Mouse (Mus musculus) kidney, adult 2 months (tissue): Measurements from ENCODE around the gene Cisd1. TPM values are rescaled to one million over a fixed set of nuclear protein-coding genes. Genes with fewer than 3 reads are reported as not detected.
"Not testable (repeated sequence)": the region's sequence is repeated elsewhere in the genome, so short reads cannot be mapped to it uniquely, and the experiment has no call there.

ENCODE experiments used
- DNase-seq: peaks from one replicate; pipeline ENCODE4 v3.0.0; 2021
- H3K27ac ChIP-seq: fragments of 200-500 bp; 2 replicates; pipeline ENCODE4 v1.5.1; 2012; ENCODE audit warnings: low read depth, low read length, control low read depth, inconsistent platforms; ENCODE audit not compliant: insufficient read depth
- H3K27me3 ChIP-seq: fragments of 200-500 bp; replicated peaks from 2 replicates; pipeline ENCODE4 v1.6.1; 2012; ENCODE audit warnings: mild to moderate bottlenecking, moderate library complexity, low read length, inconsistent platforms; ENCODE audit not compliant: control insufficient read depth, insufficient read depth
- H3K36me3 ChIP-seq: fragments of 200-500 bp; 2 replicates; pipeline ENCODE4 v1.6.1; 2012; ENCODE audit warnings: mild to moderate bottlenecking, moderate library complexity, low read length, inconsistent platforms; ENCODE audit not compliant: control insufficient read depth, insufficient read depth
- H3K4me1 ChIP-seq: fragments of 200-500 bp; 2 replicates; pipeline ENCODE4 v1.6.1; 2011; ENCODE audit warnings: low read length; ENCODE audit not compliant: control insufficient read depth, insufficient read depth
- H3K4me3 ChIP-seq: fragments of 200-500 bp; 2 replicates; pipeline ENCODE4 v1.5.1; 2011; ENCODE audit warnings: mild to moderate bottlenecking, low read depth, low read length, control low read depth; ENCODE audit not compliant: insufficient read depth
- CTCF ChIP-seq: fragments of 200-500 bp; conservative IDR thresholded peaks from 2 replicates; pipeline ENCODE4 v1.5.1; 2011; ENCODE audit warnings: low read depth, mild to moderate bottlenecking, control low read depth, low read length, moderate library complexity, mixed read lengths; ENCODE audit not compliant: insufficient read depth, insufficient read length
- POLR2A ChIP-seq: fragments of 200-500 bp; IDR thresholded peaks from one replicate; pipeline ENCODE4 v1.6.1; 2011; ENCODE audit warnings: low read depth, low read length, control low read depth
- WGBS: fragments of 180-500 bp; shearing (Covaris S2); methylation state at CpG from one replicate; pipeline ENCODE4 v1.1.7; 2018; 5-methylcytosine and 5-hydroxymethylcytosine counted together
- polyA plus RNA-seq: library from polyadenylated mRNA; depleted of rRNA; stranded (reverse); fragments of >200 nt; gene quantifications from 2 replicates; pipeline ENCODE4 v1.2.3, GENCODE M21; 2012; rRNA removed

The Cisd1 gene
- polyA plus RNA-seq = 299 and 319 TPM in 2 replicates

DNA sequence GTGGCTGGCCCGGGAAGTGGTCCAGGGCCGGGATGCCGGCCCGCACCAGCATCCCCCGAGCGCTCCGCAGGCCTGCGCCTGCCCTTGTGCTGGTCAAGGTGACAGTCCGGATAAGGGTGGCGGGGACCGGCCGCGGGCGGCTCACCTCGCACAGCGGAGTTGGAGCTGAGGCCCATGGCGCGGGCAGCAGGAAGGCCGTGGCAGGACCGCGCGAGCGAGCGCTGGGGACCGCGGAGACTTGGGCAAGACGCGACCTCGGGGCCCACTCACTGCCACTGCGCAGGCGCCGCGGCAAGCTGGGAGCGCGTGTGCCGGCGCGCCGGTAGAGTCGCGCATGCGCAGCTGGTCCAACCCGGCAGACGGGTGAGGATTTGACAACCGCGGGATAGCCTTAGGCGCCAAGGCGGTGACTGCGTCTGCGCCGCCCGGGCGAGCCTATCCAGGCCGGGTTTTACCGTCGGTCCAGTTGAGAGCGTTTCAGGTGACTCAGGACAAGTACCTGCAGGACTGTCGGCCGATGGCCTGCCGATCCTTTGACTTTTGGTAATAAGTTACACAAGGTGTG is at the start of gene Cisd1:
Cisd1 (minus strand) TSS at position 376 of the 565 bp plus-strand sequence.
- peak; percentile 42 for TF ChIP-seq POLR2A
- no peak for TF ChIP-seq CTCF
- Histone ChIP-seq H3K36me3 (no peaks in the 10 kb centered on the region), H3K4me3 (peak within 1 kb of the TSS; percentile 85), H3K27ac (peak within 1 kb of the TSS; percentile 96), H3K27me3 (no peaks in the 10 kb centered on the region), H3K4me1 (peaks cover 31% of the 10 kb centered on the region)
- 1% methylated on average over 60 of the region's 60 CpGs for WGBS
- peak; percentile 98 for DNase-seq

DNA sequence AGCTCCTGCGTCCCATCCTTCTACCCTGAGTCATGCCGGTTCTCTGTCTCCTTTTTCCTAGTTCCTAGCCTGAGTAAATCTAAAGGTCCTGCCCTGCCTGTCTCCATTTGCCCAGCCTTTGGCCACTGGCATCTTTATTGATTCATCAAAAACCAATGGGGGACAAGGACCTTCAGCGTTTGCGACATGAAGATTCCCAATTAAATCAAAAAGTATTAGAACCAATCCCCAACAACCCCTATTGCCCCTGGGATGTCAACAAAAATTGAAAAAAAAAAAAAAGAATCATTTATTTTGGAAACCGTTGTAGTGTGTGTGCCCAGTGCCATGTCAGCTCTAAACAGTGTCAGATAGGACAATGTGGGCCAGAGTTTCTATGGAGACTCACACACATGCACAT is 44.6 kb upstream of the Cisd1 start:
- DNase-seq = no peak
- TF ChIP-seq POLR2A (no peak), CTCF (no peak)
- WGBS = 85% methylated on average over 5 of the region's 5 CpGs
- H3K36me3 ChIP-seq = no peaks in the 10 kb centered on the region
- no peaks in the 10 kb centered on the region for H3K4me1 ChIP-seq
- no peaks in the 10 kb centered on the region for H3K27me3 ChIP-seq
- no peak overlapping the region for H3K4me3 ChIP-seq
- no peak overlapping the region for H3K27ac ChIP-seq

DNA sequence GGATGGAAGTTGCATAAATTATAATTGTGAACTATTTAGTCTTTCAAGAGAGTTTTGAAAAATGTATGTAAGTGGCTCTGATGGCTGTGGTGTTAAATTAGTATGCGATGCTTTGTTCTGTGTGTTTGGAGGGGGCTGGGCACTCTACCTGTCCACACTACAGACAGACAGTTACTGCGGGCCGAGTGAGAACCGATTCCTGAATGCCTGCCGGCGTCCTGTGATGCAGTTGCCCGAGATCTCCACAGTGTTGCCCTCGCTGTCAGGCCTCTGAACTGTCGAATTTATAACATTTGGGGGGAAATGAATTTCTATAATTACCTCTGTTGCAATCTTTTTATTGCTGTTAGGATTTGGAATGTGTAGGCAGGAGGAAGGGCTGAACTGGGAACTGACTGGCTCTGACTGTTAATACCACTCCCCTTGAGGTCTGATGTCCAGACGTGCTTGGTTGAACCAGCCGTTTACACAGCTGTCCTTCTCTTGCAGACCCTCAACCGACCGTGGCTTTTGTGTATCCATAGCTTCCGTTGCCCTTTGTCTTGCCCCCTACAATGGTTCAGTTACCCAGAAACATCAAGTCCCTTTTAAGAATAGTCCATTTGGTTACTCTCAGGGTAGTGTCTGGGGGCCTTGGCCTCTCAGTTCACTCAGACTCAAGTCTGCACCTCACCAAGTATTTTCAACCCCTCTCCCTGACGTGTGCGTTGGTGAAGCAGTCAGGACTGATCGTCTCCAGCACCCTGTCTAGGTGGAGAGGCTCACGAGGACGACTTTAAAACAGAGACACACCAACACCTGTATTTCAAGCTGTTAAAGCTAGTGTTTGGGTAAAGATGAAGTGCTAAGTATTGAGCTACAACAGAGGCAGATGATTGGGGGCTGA is 39.6 kb upstream of the Cisd1 start:
- DNase-seq = no peak
- Histone ChIP-seq H3K4me3 (no peak overlapping the region), H3K36me3 (no peaks in the 10 kb centered on the region), H3K27ac (no peak overlapping the region), H3K27me3 (no peaks in the 10 kb centered on the region), H3K4me1 (peaks cover 13% of the 10 kb centered on the region; the same call in 1 of the 2 replicates)
- 64% methylated on average over 19 of the region's 19 CpGs for WGBS
- TF ChIP-seq POLR2A (no peak), CTCF (no peak)

DNA sequence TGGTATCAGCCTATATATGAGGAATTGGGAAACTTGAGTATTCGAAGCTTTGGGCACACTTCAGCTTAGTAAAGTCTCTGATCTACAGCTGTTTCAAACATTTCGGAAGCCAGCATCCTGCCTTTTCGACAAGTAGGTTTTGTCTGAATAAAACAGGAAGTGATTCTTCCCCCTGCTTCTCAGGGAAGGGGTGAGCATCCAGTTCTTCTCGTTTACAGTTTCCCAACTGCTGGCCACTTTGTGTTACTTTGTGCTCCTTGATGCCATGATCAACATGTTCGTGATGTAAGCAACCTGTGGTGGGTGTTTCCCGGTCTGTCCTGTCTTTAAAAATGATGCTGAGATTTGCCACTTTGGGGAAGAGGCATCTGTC is 38.8 kb upstream of the Cisd1 start:
- not testable (repeated sequence) for H3K27me3 ChIP-seq, H3K36me3 ChIP-seq, H3K4me3 ChIP-seq, DNase-seq, H3K27ac ChIP-seq
- peaks cover 13% of the 10 kb centered on the region; the same call in 1 of the 2 replicates for H3K4me1 ChIP-seq
- WGBS = 57% methylated on average over 6 of the region's 6 CpGs

DNA sequence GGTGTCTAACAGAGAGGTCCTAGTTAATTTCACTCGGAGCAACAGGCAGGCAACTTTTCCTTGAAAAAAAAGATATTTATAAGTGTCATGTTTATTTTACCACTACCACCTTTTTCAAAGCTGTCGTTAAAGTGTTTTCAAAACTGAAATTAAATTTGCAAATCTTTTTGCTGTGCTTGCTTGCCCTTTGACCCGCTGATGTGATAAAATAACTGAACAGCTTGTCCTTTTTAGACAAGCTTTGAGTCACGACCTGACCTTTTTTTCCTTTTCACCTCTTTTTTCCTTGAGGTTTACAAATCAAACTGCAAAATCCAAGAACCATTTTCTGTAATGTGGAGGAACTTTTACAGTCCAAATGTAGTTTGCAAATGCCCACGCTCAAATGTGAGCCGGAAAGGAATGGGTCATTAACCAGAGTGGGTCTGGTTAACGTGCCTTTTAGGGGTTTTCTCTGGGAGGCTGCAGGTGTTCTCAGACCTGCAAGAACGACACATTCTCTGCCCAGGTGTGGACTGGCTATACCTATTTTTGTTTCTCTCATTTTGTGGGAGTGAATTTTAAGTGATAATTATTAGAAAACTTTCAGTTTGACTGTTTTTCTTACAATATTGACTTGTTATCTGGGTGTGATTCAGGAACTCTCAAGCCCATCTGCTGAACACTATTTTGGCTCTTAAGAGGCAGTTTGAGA is 38.3 kb upstream of the Cisd1 start:
- Histone ChIP-seq H3K27ac (0 out of 2 replicates have a peak overlapping the region, but pooled peaks have one; percentile 35), H3K4me3 (no peak overlapping the region), H3K27me3 (no peaks in the 10 kb centered on the region), H3K4me1 (peaks cover 13% of the 10 kb centered on the region; the same call in 1 of the 2 replicates), H3K36me3 (no peaks in the 10 kb centered on the region; the same call in 1 of the 2 replicates)
- WGBS = 22% methylated on average over 8 of the region's 8 CpGs
- no peak for TF ChIP-seq CTCF
- peak; percentile 63 for DNase-seq

DNA sequence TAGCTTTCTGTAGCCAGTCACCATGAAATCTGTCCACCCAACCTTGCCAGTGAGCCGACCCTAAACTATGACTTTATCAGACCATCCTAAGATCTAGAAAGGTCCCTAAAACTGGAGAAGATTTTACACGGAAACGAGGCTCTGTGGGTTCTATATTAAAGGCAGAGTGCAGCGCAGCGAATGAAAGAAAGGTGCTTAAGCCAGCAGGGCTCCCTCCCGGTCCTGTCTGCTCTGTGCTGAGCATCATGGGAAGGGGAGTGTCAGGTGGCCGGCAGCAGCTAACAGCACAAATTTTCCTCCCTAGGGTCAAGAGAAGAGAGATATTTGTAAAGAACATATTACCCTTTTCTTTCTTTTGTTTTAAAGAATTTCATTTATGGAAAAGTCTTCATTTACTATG is 37.4 kb upstream of the Cisd1 start:
- Histone ChIP-seq H3K36me3 (no peaks in the 10 kb centered on the region; the same call in 1 of the 2 replicates), H3K27ac (peak overlapping the region; percentile 92), H3K4me3 (no peak overlapping the region), H3K4me1 (peaks cover 13% of the 10 kb centered on the region; the same call in 1 of the 2 replicates), H3K27me3 (no peaks in the 10 kb centered on the region)
- 42% methylated on average over 7 of the region's 7 CpGs for WGBS
- DNase-seq = no peak
- TF ChIP-seq CTCF (no peak), POLR2A (no peak)
